Mouse (Mus musculus): ENCODE measurements around the gene Gapt. TPM values are rescaled to one million over a fixed set of nuclear protein-coding genes. Genes with fewer than 3 reads are reported as not detected.
A peak's percentile ranks its signal among the peaks of the same experiment; 100 is the strongest.
"Not testable (repeated sequence)": the region's sequence is repeated elsewhere in the genome, so short reads cannot be mapped to it uniquely, and the experiment has no call there.

Gene Gapt
- total and polyA plus RNA-seq, 2 experiments from 2014 or later = not detected

DNA sequence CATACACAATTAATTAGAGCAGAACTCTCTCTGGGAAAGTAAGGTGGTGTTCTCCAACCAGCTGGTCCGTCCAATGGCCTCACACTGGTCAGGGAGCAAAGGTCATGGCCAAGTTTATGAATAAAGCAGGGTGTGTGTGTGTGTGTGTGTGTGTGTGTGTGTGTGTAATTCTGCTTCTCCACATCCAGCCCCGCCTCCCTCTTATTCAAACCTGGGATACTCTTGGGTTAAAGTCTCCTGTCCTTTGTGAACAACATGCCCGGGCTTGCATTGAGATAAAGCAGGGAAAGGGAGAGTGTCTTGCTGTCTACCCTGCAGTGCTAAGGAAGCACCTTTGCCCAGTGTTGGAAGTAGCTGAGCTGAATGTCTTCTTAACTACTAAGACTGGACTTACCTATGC lies 35.6 kb upstream of the Gapt start:
- DNase-seq (ENCODE audit: low spot score) = no peak
- Histone ChIP-seq H3K4me2 (ENCODE audit: low read depth, low read length, poor library complexity, severe bottlenecking) (no peak overlapping the region), H3K27ac (ENCODE audit: low read depth, low read length) (no peak overlapping the region), H3K4me3 (ENCODE audit: low read depth, low read length) (no peak overlapping the region), H3K9me3 (ENCODE audit: low read length) (no peaks in the 10 kb centered on the region), H3K4me1 (ENCODE audit: insufficient read depth, low read length) (0 out of 2 replicates have a peak, but pooled peaks cover under 1% of the 10 kb centered on the region), H3K9ac (replicated peaks; ENCODE audit: low read length, poor library complexity, severe bottlenecking) (no peak overlapping the region), H3K27me3 (ENCODE audit: insufficient read depth, low read length) (no peaks in the 10 kb centered on the region), H3K36me3 (ENCODE audit: insufficient read depth, low read length) (peaks cover 1% of the 10 kb centered on the region)
- WGBS = 46% methylated on average over 3 of the region's 3 CpGs
- TF ChIP-seq CTCF (IDR thresholded peaks at IDR 0.05) = no peak
- ATAC-seq (ENCODE audit: low FRiP score) = no peak

DNA sequence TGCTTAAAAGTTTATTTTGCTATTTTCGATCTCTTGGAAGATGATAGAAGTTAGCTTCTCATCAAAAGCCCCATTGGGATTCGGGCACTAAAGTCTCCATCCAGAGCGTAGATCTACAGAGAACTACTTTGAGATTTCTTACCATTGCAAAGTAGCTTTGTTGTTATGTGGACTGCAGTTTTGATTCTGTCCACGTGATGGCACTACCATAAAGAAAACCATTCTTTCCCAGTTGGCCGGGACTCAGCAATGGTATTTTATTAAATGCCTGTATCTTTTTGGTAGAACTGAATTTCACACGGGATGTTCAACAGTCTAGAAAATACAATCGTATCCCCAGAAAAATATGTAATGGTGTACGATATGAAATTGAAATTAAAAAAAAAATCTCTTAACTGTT lies 35.2 kb upstream of the Gapt start:
- DNase-seq (ENCODE audit: low spot score) = peak; percentile 84
- Histone ChIP-seq H3K36me3 (ENCODE audit: insufficient read depth, low read length) (no peaks in the 10 kb centered on the region), H3K9me3 (ENCODE audit: low read length) (no peaks in the 10 kb centered on the region), H3K9ac (replicated peaks; ENCODE audit: low read length, poor library complexity, severe bottlenecking) (no peak overlapping the region), H3K4me1 (ENCODE audit: insufficient read depth, low read length) (no peaks in the 10 kb centered on the region), H3K27ac (ENCODE audit: low read depth, low read length) (no peak overlapping the region), H3K4me3 (ENCODE audit: low read depth, low read length) (no peak overlapping the region), H3K4me2 (ENCODE audit: low read depth, low read length, poor library complexity, severe bottlenecking) (no peak overlapping the region), H3K27me3 (ENCODE audit: insufficient read depth, low read length) (no peaks in the 10 kb centered on the region)
- TF ChIP-seq CTCF (IDR thresholded peaks at IDR 0.05) = peak; percentile 93
- ATAC-seq (ENCODE audit: low FRiP score) = no peak
- 16% methylated on average over 8 of the region's 8 CpGs for WGBS

DNA sequence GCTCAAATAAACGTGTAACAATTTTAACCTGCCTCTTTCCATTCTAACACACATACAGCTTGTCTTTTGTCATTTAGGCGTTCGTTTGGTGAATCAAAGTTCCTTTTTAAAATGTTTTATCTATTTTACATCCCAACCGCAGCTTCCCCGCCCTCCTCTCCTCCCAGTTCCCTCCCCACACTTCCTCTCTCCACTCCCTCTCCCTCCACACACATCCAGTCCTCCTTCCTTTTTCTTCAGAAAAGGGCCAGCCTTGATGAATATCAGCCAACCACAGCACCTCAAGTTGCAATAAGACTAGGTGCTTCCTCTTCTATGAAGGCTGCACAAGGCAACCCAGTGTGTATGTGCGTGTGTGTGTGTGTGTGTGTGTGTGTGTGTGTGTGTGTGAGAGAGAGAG lies 27.5 kb upstream of the Gapt start:
- Histone ChIP-seq H3K36me3 (ENCODE audit: insufficient read depth, low read length) (no peaks in the 10 kb centered on the region), H3K27me3 (ENCODE audit: insufficient read depth, low read length) (no peaks in the 10 kb centered on the region), H3K4me3 (ENCODE audit: low read depth, low read length) (no peak overlapping the region), H3K9me3 (ENCODE audit: low read length) (no peaks in the 10 kb centered on the region), H3K9ac (replicated peaks; ENCODE audit: low read length, poor library complexity, severe bottlenecking) (no peak overlapping the region), H3K4me2 (ENCODE audit: low read depth, low read length, poor library complexity, severe bottlenecking) (no peak overlapping the region), H3K4me1 (ENCODE audit: insufficient read depth, low read length) (no peaks in the 10 kb centered on the region), H3K27ac (ENCODE audit: low read depth, low read length) (no peak overlapping the region)
- ATAC-seq (ENCODE audit: low FRiP score) (no peak), DNase-seq (ENCODE audit: low spot score) (no peak)
- TF ChIP-seq CTCF (IDR thresholded peaks at IDR 0.05) = no peak
- 70% methylated on average over 6 of the region's 6 CpGs for WGBS

DNA sequence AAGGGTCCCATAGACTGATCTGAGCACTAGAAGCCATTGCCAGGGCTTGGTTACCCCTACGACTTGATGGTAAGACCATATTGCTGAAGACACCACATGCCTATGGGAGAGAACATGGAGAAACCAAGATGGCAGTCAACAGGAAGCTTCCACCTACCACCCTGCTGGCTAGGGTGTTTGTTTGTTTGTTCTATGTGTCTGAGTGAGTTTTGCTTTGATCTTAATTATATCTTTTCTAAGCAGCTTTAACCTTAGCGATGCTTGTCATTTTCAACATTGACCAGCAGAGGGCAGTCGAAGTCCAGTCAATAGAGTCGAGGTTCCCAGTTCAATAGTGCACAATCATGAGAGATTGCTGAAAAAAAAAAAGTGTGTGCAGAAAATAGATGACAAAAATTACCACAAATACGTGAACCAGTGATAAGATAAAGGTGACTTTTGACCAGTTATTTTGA lies 25.5 kb upstream of the Gapt start:
- no peak overlapping the region for H3K27ac ChIP-seq (ENCODE audit: low read depth, low read length)
- H3K27me3 ChIP-seq (ENCODE audit: insufficient read depth, low read length) = no peaks in the 10 kb centered on the region
- peak; percentile 88 for TF ChIP-seq CTCF (IDR thresholded peaks at IDR 0.05)
- H3K4me3 ChIP-seq (ENCODE audit: low read depth, low read length) = no peak overlapping the region
- 22% methylated on average over 5 of the region's 5 CpGs for WGBS
- ATAC-seq (ENCODE audit: low FRiP score) = no peak
- no peak overlapping the region for H3K4me2 ChIP-seq (ENCODE audit: low read depth, low read length, poor library complexity, severe bottlenecking)
- no peaks in the 10 kb centered on the region for H3K9me3 ChIP-seq (ENCODE audit: low read length)
- peak; percentile 81 for DNase-seq (ENCODE audit: low spot score)
- no peak overlapping the region for H3K9ac ChIP-seq (replicated peaks; ENCODE audit: low read length, poor library complexity, severe bottlenecking)
- no peaks in the 10 kb centered on the region for H3K36me3 ChIP-seq (ENCODE audit: insufficient read depth, low read length)
- no peaks in the 10 kb centered on the region for H3K4me1 ChIP-seq (ENCODE audit: insufficient read depth, low read length)

DNA sequence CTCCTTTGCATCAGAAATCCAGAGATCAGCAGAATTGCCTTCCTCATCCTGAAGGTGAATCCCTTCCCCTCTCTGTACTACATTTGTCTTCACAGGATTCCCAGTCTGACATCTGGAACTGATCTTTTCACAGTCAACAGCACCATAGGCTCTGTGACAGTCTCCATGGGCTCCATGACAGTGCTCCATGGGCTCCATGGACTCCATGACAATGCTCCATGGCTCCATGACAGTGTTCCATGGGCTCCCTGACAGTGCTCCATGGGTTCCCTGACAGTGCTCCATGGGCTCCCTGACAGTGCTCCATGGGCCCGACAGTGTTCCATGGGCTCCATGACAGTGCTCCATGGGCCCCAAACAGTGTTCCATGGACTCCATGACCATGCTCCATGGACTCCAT lies 12.7 kb upstream of the Gapt start:
- no peak overlapping the region for H3K4me2 ChIP-seq (ENCODE audit: low read depth, low read length, poor library complexity, severe bottlenecking)
- H3K36me3 ChIP-seq (ENCODE audit: insufficient read depth, low read length) = no peaks in the 10 kb centered on the region
- no peaks in the 10 kb centered on the region for H3K4me1 ChIP-seq (ENCODE audit: insufficient read depth, low read length)
- WGBS = 92% methylated on average over 1 of the region's 1 CpGs
- H3K9me3 ChIP-seq (ENCODE audit: low read length) = no peaks in the 10 kb centered on the region
- DNase-seq (ENCODE audit: low spot score) (no peak), ATAC-seq (ENCODE audit: low FRiP score) (no peak)
- H3K4me3 ChIP-seq (ENCODE audit: low read depth, low read length) = no peak overlapping the region
- no peak overlapping the region for H3K27ac ChIP-seq (ENCODE audit: low read depth, low read length)
- TF ChIP-seq CTCF (IDR thresholded peaks at IDR 0.05) = no peak
- H3K9ac ChIP-seq (replicated peaks; ENCODE audit: low read length, poor library complexity, severe bottlenecking) = no peak overlapping the region
- H3K27me3 ChIP-seq (ENCODE audit: insufficient read depth, low read length) = no peaks in the 10 kb centered on the region

DNA sequence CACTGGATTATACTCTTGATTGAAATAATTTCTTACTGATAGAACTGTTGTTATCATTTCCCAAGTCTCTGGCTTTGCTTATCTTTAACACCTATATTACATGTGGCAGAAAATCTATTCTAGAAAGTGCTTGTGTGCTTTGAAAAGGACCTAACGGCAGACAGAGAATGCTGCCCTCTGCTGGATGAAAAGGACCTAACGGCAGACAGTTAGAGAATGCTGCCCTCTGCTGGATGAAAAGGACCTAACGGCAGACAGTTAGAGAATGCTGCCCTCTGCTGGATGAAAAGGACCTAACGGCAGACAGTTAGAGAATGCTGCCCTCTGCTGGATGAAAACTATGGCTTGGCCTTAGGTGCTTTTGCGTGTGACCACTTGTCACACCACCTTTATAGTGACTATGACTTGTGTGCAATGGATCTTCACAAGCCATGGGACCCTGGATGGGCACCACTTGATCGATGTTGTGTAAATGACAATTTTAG lies 11.6 kb upstream of the Gapt start:
- not testable (repeated sequence) for H3K27ac ChIP-seq (ENCODE audit: low read depth, low read length); H3K9ac ChIP-seq (replicated peaks; ENCODE audit: low read length, poor library complexity, severe bottlenecking); H3K4me1 ChIP-seq (ENCODE audit: insufficient read depth, low read length); H3K4me2 ChIP-seq (ENCODE audit: low read depth, low read length, poor library complexity, severe bottlenecking); H3K36me3 ChIP-seq (ENCODE audit: insufficient read depth, low read length); H3K27me3 ChIP-seq (ENCODE audit: insufficient read depth, low read length); H3K4me3 ChIP-seq (ENCODE audit: low read depth, low read length); H3K9me3 ChIP-seq (ENCODE audit: low read length)
- WGBS = 42% methylated on average over 6 of the region's 6 CpGs
- peak; percentile 69 for DNase-seq (ENCODE audit: low spot score)
- peak; percentile 67 for ATAC-seq (ENCODE audit: low FRiP score)
- peak; percentile 100 for TF ChIP-seq CTCF (IDR thresholded peaks at IDR 0.05)
